Mouse (Mus musculus) olfactory bulb, adult 2 months (tissue): Measurements from ENCODE around the gene C1ql1. TPM values are rescaled to one million over a fixed set of nuclear protein-coding genes. Genes with fewer than 3 reads are reported as not detected.

Source experiments
- H3K27ac ChIP-seq: fragments of 200-500 bp; 2 replicates; pipeline ENCODE4 v1.5.1; 2012; ENCODE audit warnings: low read depth, low read length; ENCODE audit not compliant: insufficient read depth
- H3K4me1 ChIP-seq: fragments of 200-500 bp; 2 replicates; pipeline ENCODE4 v1.6.1; 2012; ENCODE audit warnings: low read length; ENCODE audit not compliant: control insufficient read depth, insufficient read depth
- H3K4me3 ChIP-seq: fragments of 200-500 bp; 2 replicates; pipeline ENCODE4 v1.5.1; 2012; ENCODE audit warnings: mild to moderate bottlenecking, low read depth, low read length, moderate library complexity; ENCODE audit not compliant: insufficient read depth
- CTCF ChIP-seq: fragments of 200-500 bp; IDR thresholded peaks from 2 replicates; pipeline ENCODE4 v1.5.1; 2012; ENCODE audit warnings: low read depth, mild to moderate bottlenecking, low read length, moderate library complexity; ENCODE audit not compliant: insufficient read depth
- POLR2A ChIP-seq: fragments of 200-500 bp; IDR thresholded peaks from 2 replicates; pipeline ENCODE4 v1.6.1; 2012; ENCODE audit warnings: mild to moderate bottlenecking, low read depth, low read length, moderate library complexity; ENCODE audit not compliant: insufficient read depth
- WGBS: fragments of 180-500 bp; shearing (Covaris S2); methylation state at CpG from one replicate; pipeline ENCODE4 v1.1.7; 2018; 5-methylcytosine and 5-hydroxymethylcytosine counted together
- polyA plus RNA-seq: library from polyadenylated mRNA; stranded (reverse); fragments of >200 nt; gene quantifications from 2 replicates; pipeline ENCODE4 v1.2.4, GENCODE M21; 2012; ENCODE audit warnings: low replicate concordance; ENCODE audit not compliant: missing spikeins, insufficient read depth, insufficient read length

C1ql1 gene
- polyA plus RNA-seq, 1 experiment, result not detected

DNA sequence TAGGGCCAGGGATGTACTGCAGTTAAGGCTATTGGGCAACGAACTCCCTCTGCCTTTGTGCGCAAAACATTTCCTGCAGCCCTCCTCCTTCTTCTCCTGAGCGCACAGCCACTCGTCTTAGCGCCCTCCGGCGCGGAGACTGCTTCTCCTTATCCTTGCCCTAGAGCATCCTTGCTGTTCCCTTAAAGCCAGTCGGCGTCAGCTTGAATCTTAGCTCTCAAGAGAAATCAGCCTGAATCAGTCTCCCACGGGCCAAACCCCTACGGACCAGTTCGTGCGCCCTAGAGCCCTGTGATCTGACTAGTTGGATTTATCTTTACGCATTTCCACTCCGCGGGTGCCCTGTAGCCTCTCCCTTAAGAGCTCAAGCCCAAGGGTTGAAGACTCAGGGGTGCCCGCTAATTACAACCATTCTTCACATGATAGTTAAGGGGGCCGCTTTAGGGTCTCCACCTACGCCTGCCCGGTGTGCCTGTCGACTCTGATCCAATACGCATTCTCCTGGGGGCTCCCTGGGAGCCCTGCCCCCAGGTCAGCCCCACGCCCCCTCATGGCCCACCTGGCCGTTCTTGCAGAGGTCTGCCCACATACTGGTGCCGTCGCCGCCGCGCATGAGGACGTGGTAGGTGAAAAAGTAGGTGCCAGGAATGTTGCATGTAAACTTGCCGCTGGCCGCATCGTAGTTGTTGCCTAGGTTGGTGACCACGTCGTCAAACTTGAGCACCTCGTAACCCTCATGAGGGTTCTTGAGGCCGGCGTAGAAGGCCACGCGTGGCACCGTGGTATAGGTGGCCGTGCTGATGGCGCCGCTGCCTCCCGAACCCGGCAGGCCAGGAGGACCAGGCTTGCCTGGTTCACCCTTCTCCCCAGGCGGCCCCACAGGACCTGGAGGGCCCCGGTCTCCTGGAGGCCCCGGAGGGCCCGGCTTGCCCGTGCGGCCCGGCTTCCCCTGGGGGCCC lies 903 bp downstream of the C1ql1 start:
- H3K27ac ChIP-seq, result no peak overlapping the region
- H3K4me3 ChIP-seq, result peak overlapping the region; percentile 7
- TF ChIP-seq CTCF (no peak), POLR2A (no peak)
- WGBS, result 3% methylated on average over 54 of the region's 54 CpGs
- H3K4me1 ChIP-seq, result peaks cover 29% of the 10 kb centered on the region

DNA sequence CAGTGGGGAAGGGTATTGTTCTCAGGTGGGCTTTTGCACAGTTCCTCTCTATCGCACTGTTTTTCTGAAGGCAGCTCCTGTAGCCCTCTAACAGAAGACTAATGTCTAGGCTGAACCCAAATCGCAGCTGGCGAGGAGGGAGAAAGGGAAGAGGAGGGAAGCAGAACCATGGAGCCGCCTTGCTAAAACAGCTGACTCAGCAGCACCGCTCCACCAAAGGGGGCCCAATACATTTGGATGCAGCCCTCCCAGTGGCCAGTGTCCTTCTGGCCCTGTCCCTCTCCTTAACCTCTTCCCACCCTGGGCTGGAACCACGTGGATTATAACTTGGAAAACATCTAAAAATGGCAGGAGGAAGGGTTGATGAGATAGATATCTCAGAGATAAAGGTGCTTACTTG lies 5.3 kb downstream of the C1ql1 start:
- no peak overlapping the region for H3K4me3 ChIP-seq
- H3K27ac ChIP-seq, result no peak overlapping the region
- TF ChIP-seq POLR2A, result no peak
- TF ChIP-seq CTCF, result no peak
- H3K4me1 ChIP-seq, result peaks cover 23% of the 10 kb centered on the region
- 71% methylated on average over 6 of the region's 6 CpGs for WGBS

DNA sequence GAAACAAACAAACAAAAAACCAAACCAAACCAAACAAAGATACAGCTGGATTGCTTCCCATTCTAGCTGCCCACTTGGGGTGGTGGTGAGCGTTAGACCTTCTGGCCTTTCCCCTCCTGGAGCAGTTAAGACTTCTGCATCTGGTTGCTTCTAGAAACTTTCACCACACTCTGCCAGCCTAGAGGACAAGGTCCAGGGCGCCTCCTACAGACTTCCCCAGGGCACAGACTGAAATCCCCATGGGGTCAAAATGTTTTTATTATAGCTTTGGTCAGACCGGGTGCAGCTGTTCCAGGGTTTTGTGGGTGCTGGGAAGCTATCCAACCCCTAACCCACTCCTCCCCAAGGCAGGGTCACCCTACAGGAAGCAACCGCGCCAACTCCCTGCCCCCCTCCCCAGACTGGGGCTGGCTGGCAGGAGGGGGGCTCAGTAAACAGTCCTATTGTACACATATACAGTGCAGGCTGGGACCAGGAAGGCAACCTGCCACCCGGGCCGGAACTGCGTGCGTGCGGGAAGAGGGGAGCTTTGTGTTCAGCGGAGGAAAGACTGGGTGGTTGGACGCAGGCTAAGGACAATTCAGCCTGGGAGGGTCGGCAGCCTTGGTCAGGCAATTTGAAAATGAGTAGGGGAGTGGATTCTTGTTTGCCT lies 7.3 kb downstream of the C1ql1 start:
- TF ChIP-seq CTCF (no peak), POLR2A (no peak)
- WGBS, result 30% methylated on average over 13 of the region's 13 CpGs
- Histone ChIP-seq H3K4me1 (peaks cover 15% of the 10 kb centered on the region), H3K27ac (no peak overlapping the region), H3K4me3 (no peak overlapping the region)

DNA sequence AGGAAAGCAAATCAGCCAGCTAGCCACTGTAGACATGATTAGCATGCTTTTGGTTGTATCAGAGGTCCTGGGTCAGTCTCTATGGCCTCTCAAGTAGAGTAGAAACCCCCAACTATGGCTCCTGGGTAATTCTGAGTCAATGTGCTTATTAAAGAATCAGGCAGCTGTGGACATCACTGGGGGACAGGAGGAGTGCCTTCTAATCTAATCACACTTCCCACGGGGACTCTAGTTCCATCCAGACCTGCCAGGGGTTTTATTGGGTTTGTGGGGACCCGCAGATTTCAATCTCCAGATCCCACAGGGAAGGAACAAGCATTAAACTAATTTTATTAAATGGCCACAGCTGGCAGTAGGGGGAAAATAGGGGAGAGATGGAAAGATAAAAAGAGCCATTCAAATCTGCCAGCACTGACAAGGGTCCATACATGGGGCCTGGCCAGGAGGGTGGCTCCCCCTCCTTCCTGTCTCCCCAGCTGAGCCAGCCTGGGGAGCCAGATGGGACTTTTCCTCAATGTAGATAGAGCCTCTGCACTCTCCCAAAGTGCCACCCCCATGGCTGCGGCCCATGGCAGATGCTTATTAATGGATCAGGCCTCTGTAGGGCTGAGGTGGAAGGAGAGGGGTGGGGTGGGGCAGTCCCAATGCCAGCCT lies 8.8 kb downstream of the C1ql1 start:
- TF ChIP-seq POLR2A (no peak), CTCF (no peak)
- WGBS, result 64% methylated on average over 3 of the region's 3 CpGs
- no peak overlapping the region for H3K4me3 ChIP-seq
- peaks cover 15% of the 10 kb centered on the region for H3K4me1 ChIP-seq
- no peak overlapping the region for H3K27ac ChIP-seq

DNA sequence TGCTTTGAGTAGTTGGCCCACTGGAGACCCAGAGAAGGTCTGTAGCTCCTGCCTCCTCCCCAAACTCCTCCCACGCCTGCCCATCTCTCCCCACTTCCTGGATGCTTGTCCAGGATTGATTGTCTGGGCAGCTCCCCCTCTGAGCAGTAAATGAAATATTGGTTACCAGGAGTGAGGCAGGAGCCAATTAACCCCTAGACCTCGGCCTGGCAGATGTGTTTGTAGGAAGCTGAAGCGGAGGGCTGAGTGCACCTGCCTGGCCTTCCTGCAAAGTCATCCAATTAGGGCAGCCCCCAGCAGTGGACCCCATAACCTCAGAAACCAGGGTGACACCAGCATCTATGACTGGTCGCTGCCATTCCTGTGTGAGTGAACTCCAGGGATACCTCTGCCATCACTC lies 10.2 kb downstream of the C1ql1 start:
- Histone ChIP-seq H3K4me3 (no peak overlapping the region), H3K4me1 (peaks cover 15% of the 10 kb centered on the region), H3K27ac (no peak overlapping the region)
- 61% methylated on average over 4 of the region's 4 CpGs for WGBS
- TF ChIP-seq CTCF (no peak), POLR2A (no peak)

DNA sequence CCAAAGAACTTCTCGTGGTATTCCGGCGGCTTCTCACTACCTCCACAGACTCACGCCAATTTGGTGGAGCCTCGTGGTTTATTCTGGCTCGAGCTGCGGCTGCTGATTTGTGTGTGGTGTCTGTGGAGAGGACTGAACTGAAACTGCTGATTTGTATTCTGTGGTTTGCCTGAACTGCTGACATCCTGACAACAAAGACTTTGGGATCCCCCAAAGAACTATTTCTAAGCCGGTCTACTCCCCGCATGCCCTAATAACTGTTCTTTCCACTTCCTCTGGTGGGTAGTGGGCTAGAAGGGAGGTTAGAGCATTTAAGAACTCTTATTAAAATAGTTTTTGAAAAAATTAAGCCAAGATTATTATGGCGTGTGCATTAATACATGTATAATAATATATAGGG lies 15.8 kb downstream of the C1ql1 start:
- Histone ChIP-seq H3K4me1 (no peaks in the 10 kb centered on the region), H3K27ac (no peak overlapping the region), H3K4me3 (no peak overlapping the region)
- WGBS, result 90% methylated on average over 10 of the region's 10 CpGs
- no peak for TF ChIP-seq POLR2A
- no peak for TF ChIP-seq CTCF

DNA sequence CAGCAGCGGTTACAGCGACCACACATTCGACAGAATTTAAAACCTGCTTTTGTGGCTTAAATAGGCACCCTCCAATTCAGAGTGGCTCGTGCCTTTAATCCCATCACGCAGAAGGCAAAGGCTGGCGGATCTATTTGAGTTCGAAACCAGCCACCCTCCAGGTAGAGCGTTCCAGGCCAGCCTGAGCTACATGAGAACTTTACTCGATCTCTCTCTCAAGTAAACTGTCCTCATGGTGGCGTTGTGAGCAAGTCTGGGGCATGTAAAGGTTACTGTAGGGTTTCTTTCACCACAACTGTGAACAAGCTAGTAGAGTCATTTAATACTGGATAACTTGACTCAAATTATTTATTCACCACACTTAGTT lies 21.2 kb downstream of the C1ql1 start:
- Histone ChIP-seq H3K4me1 (peaks cover 5% of the 10 kb centered on the region), H3K4me3 (peak overlapping the region; percentile 57), H3K27ac (no peak overlapping the region)
- TF ChIP-seq POLR2A (no peak), CTCF (peak; percentile 22; the same call in 1 of the 2 replicates)
- 0% methylated on average over 10 of the region's 10 CpGs for WGBS

DNA sequence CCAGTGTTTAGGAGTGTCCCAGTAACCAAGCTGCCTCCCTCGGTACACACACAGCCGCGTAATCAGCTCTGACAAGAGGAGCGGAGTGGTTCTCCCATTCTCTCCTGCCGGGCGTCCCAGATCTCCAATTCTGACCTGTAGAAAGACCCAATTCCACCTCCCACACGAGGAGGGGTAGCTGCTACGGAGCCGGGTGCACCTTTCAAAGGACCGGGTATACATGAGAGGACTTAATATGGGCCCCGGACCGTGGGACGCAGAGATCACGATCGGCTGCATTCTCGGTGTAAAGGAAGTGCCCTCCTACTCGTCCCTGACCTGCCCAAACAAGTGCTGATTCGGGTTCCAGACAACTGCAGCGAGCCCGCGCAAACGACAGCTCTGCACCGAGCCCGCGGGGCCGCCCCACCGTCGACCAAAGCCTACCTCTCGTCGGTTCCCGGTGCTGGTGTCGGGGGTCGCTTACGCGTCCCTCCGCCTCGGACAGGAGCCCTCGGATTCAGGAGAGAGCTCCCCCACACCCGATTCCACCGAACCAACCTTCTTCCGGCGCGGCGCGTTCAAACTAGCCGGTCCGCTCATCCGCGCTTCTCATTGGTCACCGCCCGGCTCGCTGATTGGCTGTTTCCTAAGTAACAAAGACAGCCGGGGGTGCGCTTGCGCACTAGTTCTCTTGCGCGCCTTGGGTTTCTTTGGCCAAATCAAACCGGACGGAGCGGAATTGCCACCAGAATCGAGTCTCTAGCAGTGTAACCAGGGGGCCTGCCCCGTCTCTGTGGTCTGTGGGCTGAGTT lies 21.7 kb downstream of the C1ql1 start, which contains the start of gene Kif18b:
Kif18b (minus strand) TSS at position 568 of the 794 bp plus-strand sequence.
- Histone ChIP-seq H3K4me3 (peak within 1 kb of the TSS; percentile 57), H3K4me1 (peaks cover 5% of the 10 kb centered on the region), H3K27ac (no peak within 1 kb of the TSS)
- under 1% methylated on average over 62 of the region's 62 CpGs for WGBS
- TF ChIP-seq POLR2A (no peak), CTCF (no peak)
